Mouse (Mus musculus) lung, adult 2 months (tissue): ENCODE results near the gene F12. TPM values are rescaled to one million over a fixed set of nuclear protein-coding genes. Genes with fewer than 3 reads are reported as not detected.
A peak's percentile ranks its signal among the peaks of the same experiment; 100 is the strongest.

Experiments used
- DNase-seq: peaks from one replicate; pipeline ENCODE4 v3.0.0; 2022
- H3K4me1 ChIP-seq: fragments of 200-500 bp; 2 replicates; pipeline ENCODE4 v1.6.1; 2011; ENCODE audit warnings: low read length; ENCODE audit not compliant: control insufficient read depth, insufficient read depth
- H3K4me3 ChIP-seq: fragments of 200-500 bp; replicated peaks from 2 replicates; pipeline ENCODE3; 2011; ENCODE audit warnings: low read depth, mild to moderate bottlenecking, control low read depth, low read length; ENCODE audit errors: extremely low read depth
- CTCF ChIP-seq: fragments of 200-500 bp; IDR thresholded peaks from 2 replicates; pipeline ENCODE4 v1.5.1; 2011; ENCODE audit warnings: mild to moderate bottlenecking, low read length, control low read depth; ENCODE audit not compliant: insufficient read depth
- POLR2A ChIP-seq: fragments of 200-500 bp; IDR thresholded peaks from 2 replicates; pipeline ENCODE4 v1.6.1; 2011; ENCODE audit warnings: low read depth, mild to moderate bottlenecking, control low read depth, low read length, borderline replicate concordance; ENCODE audit errors: extremely low read depth
- WGBS: fragments of 180-500 bp; shearing (Covaris S2); methylation state at CpG from one replicate; pipeline ENCODE4 v1.1.7; 2018; 5-methylcytosine and 5-hydroxymethylcytosine counted together
- polyA plus RNA-seq: library from polyadenylated mRNA; depleted of rRNA; stranded (reverse); fragments of >200 nt; gene quantifications from 2 replicates; pipeline ENCODE4 v1.2.3, GENCODE M21; 2012

Gene F12
- polyA plus RNA-seq, 1 experiment = 0.36 TPM

DNA sequence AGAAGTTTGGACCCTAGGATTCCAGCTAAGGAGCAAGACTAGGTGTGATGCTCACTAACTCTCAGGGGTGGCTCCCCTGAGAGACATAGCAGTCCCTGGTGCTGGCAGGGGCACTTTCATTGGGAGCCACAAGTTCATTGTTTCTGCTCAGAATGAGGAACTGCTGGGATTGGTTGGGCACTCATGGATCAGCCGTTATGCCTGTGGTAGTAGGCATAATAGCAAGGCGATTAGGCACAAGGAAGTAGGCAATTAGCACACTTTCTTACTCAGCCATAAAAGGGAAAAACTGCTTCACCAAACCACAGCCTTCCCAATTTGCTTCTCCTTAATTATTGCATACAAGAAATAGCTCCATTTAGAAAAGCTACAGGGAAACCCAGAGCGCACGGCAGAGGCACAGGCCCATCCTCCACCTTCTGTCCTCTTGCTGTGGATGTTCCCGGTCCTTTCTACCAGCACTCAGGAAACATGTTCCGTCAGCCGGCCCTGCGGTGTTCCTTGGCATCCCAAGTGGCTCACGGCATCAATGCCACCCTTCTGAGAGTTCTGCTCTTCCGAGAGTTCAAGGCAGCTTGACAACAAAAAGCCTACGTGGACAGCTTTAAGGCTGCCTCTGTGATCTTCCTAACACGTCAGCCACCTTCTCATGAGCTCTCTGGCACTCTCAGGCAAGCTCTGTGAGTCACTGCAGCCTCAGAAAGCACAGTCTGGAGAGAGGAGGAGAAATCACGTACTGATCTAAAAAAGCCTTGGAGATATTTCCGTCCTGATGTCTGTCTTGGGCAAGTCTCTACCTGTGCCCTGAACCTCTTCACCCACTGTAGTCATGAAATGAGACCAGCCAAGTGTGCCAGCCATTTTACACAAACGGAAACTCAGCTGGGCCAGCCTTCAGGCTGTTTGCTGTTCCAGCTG, 22.4 kb downstream of the F12 start:
- H3K4me1 ChIP-seq = no peaks in the 10 kb centered on the region
- no peak for DNase-seq
- TF ChIP-seq CTCF (no peak), POLR2A (no peak)
- no peak overlapping the region for H3K4me3 ChIP-seq
- WGBS = 60% methylated on average over 15 of the region's 15 CpGs

DNA sequence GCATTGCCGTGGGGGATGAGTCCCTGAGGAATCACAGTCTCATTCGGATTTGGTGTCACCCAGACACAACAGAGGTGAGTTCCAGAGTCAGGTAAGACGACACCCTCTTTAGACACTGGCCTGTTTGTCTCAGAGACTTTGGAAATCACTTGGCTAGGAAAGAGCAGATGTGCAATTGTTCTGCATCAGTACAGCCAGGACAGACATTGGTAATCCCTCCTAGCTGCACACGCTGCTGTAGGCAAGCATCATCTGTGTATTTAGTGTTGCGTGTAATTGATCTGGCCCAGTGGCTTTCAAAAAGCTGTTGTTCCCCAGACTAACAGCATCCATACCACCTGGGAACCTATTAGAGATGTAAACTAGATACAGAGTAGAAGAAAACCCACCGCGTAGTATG, 23.3 kb downstream of the F12 start:
- TF ChIP-seq CTCF (no peak), POLR2A (no peak)
- Histone ChIP-seq H3K4me3 (no peak overlapping the region), H3K4me1 (no peaks in the 10 kb centered on the region)
- DNase-seq = no peak
- 74% methylated on average over 7 of the region's 7 CpGs for WGBS

DNA sequence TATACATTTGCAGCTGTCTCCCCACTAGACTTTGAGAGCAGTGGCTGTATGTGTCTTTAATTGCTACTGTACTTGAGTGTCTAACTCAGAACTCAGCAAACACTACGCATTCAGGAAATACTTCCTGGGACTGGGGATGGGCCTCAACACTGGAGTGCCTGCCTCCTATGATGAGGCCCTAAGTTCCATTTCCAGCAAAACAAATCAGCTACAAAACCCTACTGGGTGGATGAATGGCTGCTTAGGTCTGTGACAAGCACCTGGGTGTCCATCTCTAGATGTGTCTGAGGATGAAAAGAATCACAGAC, 26.6 kb downstream of the F12 start:
- 27% methylated on average over 1 of the region's 1 CpGs for WGBS
- no peak overlapping the region for H3K4me3 ChIP-seq
- TF ChIP-seq CTCF = no peak
- no peak for TF ChIP-seq POLR2A
- DNase-seq = no peak
- H3K4me1 ChIP-seq = no peaks in the 10 kb centered on the region

DNA sequence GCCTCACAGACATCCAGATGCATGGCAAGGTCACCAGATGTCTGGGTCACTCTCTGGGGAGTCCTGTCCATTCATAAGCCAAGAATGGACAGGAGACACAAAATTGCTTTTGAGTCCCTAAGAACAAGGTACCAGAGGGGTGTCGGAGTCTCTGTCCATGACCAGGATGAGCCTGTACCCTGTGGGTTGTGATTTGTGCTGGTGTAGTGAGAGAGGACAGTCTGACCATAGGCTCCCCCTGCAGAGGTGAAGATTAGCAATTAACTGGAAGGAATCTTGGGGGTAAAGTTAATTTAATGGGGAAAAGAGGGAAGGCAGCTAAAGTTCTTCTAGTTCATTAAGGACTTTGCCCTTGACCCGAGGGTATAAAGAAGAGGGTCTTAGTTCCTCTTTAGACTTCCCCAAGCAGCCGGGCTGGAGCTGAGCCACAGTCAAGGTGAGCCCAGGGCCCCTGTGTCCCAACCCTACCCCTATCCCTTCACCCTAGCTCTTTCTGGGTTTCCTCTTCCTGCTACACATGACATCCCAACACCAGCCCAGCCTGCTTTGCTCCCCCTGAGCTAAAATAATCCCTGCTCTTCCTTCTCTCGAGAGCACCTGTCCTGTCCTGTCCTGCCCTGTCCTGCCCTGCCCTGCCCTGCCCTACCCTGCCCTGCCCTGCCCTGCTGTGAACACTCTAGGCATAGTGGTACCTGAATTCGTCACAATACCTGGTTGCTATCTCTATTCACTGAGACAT, 27.1 kb downstream of the F12 start:
- no peaks in the 10 kb centered on the region for H3K4me1 ChIP-seq
- WGBS = 55% methylated on average over 5 of the region's 5 CpGs
- DNase-seq = no peak
- no peak for TF ChIP-seq POLR2A
- no peak for TF ChIP-seq CTCF
- H3K4me3 ChIP-seq = no peak overlapping the region

DNA sequence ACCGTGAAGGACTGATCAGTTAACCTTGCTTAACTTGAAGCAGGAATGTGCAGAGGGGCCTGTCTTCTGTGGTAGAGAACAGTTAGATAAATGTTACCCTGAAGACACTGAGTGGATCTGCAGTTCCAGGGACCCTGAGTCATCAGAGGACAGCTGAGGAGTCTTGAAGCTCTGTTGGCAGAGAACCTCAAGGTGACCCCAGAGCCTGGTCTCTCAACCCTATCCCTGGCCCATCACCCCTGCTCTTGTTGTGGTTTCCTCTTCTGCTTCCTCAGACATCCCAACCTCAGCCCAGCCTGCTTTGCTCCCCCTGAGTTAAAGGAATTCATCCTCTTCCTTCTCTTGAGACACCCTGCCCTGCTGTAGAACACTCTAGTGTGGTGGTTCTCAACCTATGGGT, 28.5 kb downstream of the F12 start, which contains the start of gene Slc34a1:
Slc34a1 (plus strand) TSS at position 100 of the 400 bp plus-strand sequence.
- TF ChIP-seq POLR2A = no peak
- DNase-seq = no peak
- Histone ChIP-seq H3K4me3 (no peak within 1 kb of the TSS), H3K4me1 (no peaks in the 10 kb centered on the region)
- 65% methylated on average over 1 of the region's 1 CpGs for WGBS

DNA sequence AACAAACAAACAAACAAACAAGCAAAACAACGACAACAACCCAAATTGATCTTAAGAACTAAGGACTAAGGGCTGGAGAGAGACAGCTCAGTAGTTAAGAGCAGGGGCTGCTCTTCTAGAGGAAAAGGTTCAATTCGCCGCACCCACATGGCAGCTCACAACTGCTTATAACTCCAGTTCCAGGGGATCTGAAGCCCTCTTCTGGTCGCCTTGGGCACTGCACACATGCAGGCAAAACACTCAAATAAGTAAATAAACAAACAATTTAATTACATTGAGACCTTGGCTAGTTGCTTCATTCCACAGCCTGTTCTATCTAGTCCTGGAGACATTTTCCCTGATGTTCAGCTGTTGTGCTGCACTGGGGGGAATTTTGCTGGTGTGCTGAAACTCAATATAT, 33.7 kb downstream of the F12 start:
- 69% methylated on average over 4 of the region's 4 CpGs for WGBS
- no peak for DNase-seq
- H3K4me1 ChIP-seq = no peaks in the 10 kb centered on the region

DNA sequence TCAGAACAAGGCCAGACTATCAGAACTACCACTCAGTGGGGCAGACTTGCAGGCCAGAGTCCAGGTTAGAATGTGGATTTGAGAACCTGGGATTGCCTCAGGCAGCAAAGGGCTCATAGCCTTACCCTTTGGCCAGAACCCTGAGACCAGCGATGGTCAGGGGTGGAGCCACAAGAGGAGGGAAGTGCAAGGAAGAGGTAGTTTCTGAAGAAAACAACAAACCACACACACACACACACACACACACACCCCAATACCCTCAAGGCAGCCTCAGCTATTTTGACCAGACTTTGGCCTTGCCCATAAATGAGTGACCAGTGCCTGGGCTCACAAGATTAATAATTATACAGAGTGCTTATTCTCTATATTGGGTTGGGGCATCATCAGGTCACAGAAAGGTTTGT, 35.0 kb downstream of the F12 start:
- WGBS = 72% methylated on average over 1 of the region's 1 CpGs
- DNase-seq = no peak
- H3K4me3 ChIP-seq = no peak overlapping the region
- H3K4me1 ChIP-seq = no peaks in the 10 kb centered on the region
- no peak for TF ChIP-seq CTCF
- TF ChIP-seq POLR2A = no peak

More for the DNA sequence above, 33.7 kb downstream of the F12 start:
- no peak for TF ChIP-seq POLR2A
- peak; percentile 34; the same call in 1 of the 2 replicates for TF ChIP-seq CTCF
- no peak overlapping the region for H3K4me3 ChIP-seq

DNA sequence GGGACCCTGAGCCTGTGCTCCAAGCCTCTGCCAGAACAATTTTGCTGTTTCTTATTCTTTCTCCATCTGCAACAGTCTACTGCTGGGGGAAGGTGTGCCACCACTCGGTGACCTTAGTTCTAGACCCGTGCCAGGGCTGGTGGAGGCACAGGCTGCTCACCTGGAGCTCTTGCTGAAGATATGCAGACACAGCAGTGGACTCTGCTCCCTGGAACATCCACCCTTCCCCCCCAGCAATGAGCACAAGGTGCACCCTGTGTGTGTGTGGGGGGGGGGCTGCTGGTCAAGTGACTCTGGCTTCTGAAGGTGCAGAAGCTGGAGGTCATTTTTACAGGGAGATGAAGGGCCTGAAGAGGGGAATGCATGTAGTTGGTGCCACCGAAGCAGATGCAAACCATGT, 35.9 kb downstream of the F12 start:
- TF ChIP-seq POLR2A (no peak), CTCF (no peak)
- WGBS = 81% methylated on average over 3 of the region's 3 CpGs
- Histone ChIP-seq H3K4me3 (no peak overlapping the region), H3K4me1 (no peaks in the 10 kb centered on the region)
- no peak for DNase-seq

DNA sequence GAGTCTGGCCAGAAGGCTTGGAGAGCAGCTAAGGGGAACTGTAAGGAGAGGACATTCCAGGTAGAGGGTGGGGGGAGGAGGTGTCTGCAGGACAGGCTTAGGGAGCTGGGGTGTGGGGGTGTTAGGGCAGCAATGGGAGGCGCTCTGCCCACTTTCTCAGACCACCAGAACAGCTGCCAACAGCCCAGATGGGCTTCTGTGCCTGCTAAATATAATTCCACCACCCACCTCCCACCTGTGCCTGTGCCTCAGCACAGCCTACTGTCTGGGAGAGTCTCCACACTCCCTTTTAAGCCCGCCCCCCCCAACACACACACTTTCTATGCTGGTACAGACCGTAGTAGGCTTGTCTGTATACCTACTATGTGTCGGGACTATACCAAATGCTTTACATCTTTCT, 44.8 kb downstream of the F12 start:
- DNase-seq = no peak
- no peaks in the 10 kb centered on the region for H3K4me1 ChIP-seq
- no peak overlapping the region for H3K4me3 ChIP-seq
- 82% methylated on average over 4 of the region's 4 CpGs for WGBS
- TF ChIP-seq POLR2A (no peak), CTCF (no peak)
